Mouse (Mus musculus) heart, postnatal 10 days (tissue): ENCODE measurements at regions not wholly inside any gene's neighbourhood (a gene's known extent, or its start where the extent isn't known, plus 50 kb on each side); places are given as distances from the start of the nearest gene placed in this dataset.

ENCODE experiments used
- DNase-seq, 2 experiments: peaks; one replicate each; pipeline ENCODE4 v3.0.0; 2021
- intact Hi-C: fragments of 180-260 bp; cut with DNase I; formaldehyde crosslinking; loops from one replicate; pipeline ENCODE4 v1.15.1; 2025

DNA sequence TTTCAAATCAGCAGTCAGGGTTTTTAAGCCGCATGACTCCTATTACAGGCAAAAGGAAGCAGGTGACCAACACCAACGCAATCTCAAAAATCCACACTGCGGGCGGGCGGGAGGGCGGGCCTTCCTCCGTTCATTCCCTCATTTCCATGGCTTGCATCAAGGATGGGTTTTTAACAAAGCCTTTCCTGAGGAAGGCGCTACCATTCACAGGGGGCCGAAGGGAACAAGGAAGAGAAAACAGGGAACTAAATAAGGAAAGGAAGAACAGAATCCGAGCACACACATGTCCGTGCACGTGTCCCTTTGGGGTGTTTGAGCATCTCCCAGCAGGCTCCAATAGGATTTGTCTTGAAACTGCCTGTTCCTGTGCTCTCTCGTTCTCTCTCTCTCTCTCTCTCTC, 421.0 kb upstream of the Jarid2 start:
- DNase-seq = no peak
- intact Hi-C loops = no loop called here

DNA sequence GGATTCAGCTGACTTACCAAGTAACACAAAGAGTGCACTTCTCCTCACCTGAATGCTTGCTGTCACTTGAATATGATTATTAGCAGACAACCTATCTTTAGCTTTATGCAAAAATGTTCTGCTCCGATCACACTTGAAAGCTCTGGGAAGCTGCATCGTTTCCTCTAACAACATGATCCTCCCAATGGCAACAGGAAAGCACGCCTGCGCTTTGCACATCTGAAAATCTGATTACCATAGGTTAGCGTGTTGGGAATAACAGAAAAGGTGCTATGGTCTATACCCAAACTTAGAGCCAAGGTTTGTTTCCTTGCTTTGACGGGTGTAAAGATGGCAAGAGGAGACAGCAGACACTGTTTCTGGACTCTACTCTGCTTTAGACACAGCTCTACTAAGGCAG, 417.0 kb upstream of the Jarid2 start:
- DNase-seq = no peak
- intact Hi-C loops = no loop called here

DNA sequence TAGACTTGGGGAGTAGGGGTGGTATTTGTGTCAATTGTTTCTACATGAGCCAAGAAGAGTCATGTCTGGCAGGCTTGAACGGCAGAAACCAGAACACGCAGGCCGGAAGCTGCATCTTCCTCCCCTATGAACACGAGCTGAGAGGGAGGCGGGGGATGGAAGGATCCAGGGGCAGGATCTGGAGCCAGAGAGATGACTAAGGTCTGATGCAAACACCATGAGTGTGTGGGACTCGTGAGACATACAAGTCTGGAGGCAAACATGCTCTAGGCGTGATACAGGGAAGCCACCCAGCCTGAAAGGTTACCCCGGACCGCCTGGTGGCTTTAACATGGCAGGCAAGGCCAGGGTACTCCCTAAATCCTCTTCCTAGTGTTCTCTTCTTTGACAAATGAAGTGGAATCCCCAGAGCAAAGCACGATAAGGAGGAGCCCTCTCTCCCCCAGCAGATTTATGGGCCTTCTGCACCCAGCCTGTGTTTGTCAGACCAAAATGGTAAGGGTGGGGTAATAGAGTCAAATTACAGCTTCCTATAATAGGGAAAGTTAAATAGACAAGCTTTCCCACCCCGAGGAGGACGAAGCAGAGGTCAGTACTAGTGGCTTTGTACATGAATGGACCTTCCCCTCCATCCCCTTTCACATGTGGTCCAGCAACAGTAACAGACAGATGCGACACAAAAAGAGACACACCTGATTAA, 412.4 kb upstream of the Jarid2 start:
- intact Hi-C loops = no loop called here
- peak; percentile 51 to 53 for DNase-seq

GRCm38 (mm10) chr13:44317596-44317995, 411.7 kb upstream of the Jarid2 start:
- intact Hi-C loops = no loop called here
- no peak for DNase-seq

DNA sequence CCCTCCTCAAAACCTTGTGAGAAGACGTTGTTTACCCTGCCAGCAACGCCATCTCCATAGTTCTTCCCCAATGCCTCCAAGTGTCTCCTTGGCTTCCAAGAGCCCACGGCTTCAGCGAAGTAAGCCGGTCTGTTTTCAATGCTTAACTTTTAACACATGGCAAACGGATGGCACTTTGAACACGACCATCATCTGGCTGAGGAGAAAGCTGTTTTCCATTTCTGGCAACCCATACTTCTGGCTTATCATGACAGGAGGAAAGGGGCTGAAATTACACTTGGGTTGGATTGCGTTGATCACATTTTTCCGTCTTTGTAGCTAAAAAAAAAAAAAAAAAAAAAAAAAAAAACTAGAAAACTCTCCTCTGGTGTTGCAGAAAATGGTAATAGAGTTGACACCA, 410.2 kb upstream of the Jarid2 start:
- DNase-seq = no peak
- intact Hi-C loops = no loop called here

DNA sequence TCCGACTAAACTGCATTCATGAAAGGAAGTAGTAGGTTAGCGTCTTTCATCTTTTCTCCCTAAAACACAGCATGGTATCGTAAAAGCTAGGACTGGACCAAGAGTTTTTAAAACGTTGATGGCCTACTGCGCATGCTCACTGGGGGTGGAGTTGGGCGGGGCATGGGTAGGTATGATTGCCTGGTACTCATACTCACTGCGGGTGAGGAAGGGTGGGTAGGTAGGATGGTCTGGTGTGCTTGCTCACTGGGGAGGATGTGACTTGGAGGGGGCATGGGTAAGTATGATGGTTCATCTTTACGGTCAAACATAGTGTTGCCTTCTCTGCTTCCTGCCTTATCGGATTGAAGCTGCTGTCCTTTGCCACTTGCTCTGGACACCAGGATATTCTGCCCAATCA, 409.8 kb upstream of the Jarid2 start:
- DNase-seq = no peak
- intact Hi-C loops = no loop called here

DNA sequence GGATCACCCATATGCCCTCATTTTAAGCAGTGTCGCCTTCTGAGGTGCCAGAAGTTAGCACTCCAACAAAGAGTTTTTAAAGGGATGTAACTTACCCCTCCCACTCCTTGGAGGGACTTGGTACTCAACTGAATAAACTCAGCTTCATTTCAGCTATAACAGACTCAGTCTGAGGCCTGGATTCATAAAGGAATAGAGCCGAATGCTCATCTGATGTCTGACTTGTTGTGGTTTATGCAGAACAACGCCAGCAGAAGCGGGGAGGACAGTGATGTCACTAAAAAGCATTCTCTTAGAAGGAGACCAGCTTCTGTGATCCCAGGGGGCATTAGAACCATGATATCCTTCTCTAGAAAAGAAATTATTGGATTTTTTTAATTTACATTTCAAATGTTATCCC, 409.0 kb upstream of the Jarid2 start:
- DNase-seq = no peak
- intact Hi-C loops = no loop called here

DNA sequence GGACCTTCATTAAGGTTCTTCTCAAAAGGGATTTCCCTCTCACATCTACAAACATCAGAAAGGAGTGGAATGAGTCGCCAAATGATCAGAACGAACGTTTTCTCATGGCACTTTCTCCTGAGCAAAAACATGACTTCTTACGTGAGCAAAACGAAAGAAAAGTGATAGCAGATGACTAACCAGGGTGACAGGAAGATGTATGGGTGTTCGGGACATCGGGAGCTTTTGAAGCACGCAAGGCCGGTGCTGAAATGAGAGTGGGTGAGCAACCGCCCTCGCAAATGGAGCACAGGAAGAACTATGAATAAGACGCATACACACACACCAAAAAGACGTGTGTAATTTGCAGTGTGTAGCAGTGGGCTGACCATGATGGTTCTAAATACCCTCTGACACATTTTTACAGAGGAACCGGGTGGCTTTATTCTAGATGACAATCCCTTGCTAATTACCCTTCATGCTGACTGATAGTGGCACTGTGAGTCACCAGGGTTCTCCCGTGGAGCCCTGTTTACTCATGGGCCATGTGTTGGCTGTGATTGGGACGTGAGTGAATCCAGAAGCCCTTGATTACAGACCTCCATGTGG, 408.2 kb upstream of the Jarid2 start:
- intact Hi-C loops = no loop called here
- DNase-seq = no peak

- intact Hi-C loops = no loop called here
- DNase-seq = no peak
Observed at GRCm38 (mm10) chr13:44328416-44328815, 400.9 kb upstream of the Jarid2 start.

GRCm38 (mm10) chr13:44329161-44329560, 400.1 kb upstream of the Jarid2 start:
- peak; percentile 47 to 63 for DNase-seq

GRCm38 (mm10) chr13:44329701-44330100, 399.6 kb upstream of the Jarid2 start:
- peak; percentile 42 to 54 for DNase-seq
- intact Hi-C loops = no loop called here

More at GRCm38 (mm10) chr13:44329161-44329560, 400.1 kb upstream of the Jarid2 start:
- intact Hi-C loops = no loop called here

DNA sequence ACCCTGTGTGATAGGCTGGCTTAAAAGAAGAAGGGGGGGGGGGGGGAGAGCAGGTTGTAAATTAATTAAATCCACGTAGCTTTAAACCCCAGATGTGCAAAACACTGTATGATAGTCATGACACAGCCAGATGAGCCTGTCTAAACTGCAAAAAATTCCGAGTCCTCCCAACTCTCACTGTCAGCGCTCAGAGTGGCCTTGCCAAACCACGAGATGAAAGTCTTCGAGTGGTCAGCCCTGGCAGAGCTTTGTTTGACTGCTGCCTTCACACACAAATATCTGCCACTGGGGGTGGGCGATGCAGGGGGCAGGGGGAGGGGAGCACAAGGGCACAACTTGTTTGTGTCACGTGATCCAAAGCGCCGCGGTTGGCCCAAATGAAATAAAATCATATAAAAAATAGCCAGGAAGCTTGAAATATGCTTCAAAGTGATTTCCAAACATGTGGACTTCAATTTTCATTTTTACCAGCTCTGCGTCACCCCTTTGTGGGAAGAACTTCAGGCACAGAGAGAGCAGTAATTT, 396.5 kb upstream of the Jarid2 start:
- no peak for DNase-seq
- intact Hi-C loops = no loop called here

DNA sequence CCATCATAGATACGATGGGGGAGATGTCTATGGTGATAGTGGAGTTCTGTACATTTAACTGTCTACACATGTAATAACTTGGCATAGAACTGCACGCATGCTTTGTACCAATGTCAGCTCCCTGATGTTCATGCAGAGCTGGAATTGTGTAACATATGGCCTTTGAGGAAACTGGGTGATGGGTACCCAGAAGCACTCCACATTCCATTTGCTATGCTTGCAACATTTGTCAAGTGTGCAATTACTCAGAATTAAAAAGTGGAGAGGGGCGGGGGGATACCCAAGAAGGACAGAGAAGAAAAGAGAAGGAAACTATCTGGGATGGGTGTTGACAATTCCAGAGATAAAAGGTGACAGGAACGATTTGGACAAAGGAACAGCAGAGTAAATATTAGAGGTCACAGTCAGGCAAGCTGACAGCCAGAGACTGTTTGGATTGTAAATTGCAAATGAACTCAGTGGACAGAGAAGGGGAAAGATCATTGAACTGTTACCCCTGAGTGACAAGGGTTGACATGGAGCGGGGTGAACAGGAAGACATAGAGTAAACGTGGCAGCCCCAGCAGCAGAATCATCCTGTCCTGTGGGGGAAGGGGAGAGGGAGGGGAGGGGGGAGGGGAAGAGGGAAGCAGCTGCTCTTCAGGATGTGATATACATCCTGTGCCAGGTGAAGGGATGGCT, 390.1 kb upstream of the Jarid2 start:
- intact Hi-C loops = no loop called here
- DNase-seq = no peak

- intact Hi-C loops = no loop called here
- no peak for DNase-seq
Observed at GRCm38 (mm10) chr13:44345094-44345493, 384.2 kb upstream of the Jarid2 start.

DNA sequence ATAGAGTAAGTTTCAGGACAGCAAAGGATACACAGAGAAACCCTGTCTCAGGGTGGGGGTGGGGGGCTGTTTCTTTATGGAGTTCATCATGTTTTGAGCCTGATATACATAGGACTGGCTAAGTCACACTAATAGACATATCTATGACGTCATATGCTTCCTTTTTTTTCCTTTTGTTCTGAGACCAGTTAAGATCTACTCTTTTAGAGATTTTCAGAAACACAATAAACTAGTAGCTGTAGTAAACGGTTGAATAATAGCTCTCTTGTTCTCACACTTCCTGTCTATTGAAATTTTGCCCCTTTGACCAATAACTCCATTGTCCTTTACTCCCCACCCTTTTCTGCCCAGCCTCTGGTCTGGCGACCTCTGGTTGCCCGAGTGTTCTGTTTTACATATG, 382.6 kb upstream of the Jarid2 start:
- intact Hi-C loops = no loop called here
- no peak for DNase-seq

- intact Hi-C loops = no loop called here
- no peak for DNase-seq
Observed at GRCm38 (mm10) chr13:44347662-44348061, 381.6 kb upstream of the Jarid2 start.

DNA sequence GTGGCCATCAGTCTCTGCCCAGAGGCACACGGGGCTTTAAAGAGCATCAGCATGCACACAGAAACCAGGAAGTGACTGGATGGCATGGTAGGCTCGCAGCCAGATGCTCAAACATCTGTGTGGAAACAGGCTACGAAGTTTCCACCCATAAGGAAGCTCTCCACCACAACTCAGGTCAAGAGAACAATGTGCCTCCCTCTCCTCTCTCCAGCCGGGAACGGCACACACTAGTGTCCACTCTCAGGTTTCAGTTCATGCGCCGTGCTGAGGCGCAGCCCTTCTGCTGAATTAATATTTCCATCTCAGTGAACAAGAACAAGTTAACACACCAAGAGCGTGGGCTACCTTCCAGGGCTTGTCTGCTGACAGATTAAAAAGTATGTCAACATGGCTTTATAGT, 375.4 kb upstream of the Jarid2 start:
- intact Hi-C loops = no loop called here
- peak; percentile 43 to 51 for DNase-seq

DNA sequence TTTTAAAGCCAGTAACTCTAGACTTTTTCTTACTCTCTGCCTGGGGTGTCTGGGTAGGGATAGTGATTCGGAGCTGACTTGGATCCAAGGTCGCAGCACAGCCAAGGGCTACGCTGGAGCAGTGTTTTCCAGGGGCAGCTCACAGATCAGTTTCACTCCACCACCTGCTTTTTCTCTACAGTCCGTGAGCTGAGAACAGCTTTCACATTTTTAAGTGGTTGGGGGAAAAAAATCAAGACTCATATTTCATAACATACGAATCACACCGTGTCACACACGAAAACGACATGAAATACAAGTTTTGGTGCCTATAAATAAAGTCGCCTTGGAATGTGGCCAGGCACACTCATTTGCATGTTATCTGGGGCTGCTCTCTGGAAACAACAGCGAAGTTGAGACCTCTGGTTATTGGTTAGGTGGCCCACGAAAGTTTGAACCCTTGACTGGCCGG, 373.5 kb upstream of the Jarid2 start:
- intact Hi-C loops = no loop called here
- DNase-seq = peak; percentile 60 to 62

GRCm38 (mm10) chr13:44356981-44357380, 372.3 kb upstream of the Jarid2 start:
- no peak for DNase-seq
- intact Hi-C loops = no loop called here

DNA sequence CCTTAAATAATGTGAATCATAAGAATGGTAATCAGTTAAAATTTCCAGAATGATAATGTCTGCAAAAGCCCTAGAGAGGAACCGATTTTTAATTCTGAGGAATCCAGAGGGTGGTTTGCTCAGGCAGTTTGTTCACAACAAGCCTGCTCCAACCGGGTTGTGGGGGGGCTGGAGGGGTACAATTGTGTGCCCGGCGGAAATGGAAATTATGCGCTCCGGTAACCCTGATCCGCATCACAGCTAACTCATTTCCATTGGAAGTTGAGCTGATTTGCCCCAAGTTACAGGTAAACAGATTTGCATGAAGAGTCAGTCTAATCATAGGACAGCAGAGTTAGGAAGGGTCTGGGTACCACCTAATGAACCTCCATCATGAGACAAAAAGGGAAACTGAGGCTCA, 369.9 kb upstream of the Jarid2 start:
- intact Hi-C loops = no loop called here

DNA sequence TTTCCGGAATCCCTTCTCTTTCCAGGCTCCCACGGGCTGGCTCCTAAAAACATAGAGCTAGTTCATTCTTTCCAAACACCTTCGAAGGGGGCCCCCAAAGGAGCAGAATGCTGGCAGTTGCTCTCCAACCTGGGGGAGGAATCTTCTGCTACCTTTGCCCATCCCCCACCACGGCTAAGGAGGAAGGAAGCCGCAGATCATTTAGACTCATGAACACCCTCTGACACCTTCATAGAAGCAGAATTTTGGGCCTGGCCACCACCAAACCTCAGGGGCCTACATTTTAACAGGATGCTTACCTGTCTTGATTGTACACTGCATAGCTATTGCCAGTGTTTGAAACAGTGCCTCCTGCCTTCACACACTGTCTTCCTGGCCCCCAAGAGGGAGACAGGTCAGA, 369.3 kb upstream of the Jarid2 start:
- no peak for DNase-seq
- intact Hi-C loops = no loop called here

More for the DNA sequence above, 369.9 kb upstream of the Jarid2 start:
- no peak for DNase-seq

GRCm38 (mm10) chr13:44360725-44361290, 368.5 kb upstream of the Jarid2 start:
- intact Hi-C loops = no loop called here

More at GRCm38 (mm10) chr13:44360725-44361290, 368.5 kb upstream of the Jarid2 start:
- no peak for DNase-seq
